Mouse (Mus musculus): ENCODE measurements around the gene Hoxd12. TPM values are rescaled to one million over a fixed set of nuclear protein-coding genes. Genes with fewer than 3 reads are reported as not detected.

Gene Hoxd12
- total RNA-seq, 1 experiment from 2014 or later: not detected

DNA sequence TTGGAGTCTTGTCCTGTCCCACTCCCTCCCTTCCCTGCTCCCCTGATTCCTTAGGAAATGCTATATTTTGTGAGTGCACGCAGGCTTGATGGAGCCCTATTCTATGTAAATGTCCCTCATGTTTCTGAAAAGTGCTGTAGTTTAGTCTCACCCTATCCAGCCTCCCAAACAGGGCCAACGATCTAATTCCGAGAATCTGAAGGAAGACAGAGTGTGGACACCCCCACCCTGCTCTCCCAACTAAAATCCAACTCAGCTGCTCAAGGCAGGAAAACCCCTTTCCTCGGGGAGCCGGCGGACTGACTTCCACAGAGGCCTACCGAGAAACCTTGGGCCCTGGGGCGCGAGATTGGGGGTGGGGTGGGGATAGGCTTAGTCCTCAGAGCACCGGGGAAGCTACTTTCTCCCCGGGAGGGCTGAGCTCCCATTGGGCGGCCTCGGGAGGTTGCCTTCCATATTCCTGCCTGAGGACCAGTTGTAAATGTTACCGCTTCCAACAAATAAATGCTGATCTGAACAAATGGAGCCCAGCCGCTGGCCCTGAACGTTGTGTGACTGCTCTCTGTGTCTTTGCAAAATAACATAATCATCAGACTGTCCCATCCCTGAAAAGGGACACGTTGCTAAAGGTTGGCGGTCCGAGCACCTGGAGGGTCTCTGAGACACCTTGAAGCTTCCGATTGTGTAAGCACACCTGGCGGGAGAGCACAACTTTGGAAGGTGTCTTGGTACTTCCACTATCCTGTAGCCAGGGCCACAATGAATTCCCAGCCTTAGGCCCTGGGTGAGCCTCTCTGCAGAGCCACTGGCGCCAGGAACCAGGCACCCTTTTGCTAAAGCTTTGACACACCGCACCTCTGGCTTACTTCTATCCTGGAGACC, 25.1 kb downstream of the Hoxd12 start:
- ATAC-seq (replicated peaks in 1 of 2; ENCODE audit: insufficient read depth in 1 of 2, low FRiP score in 2 of 2, low TSS enrichment in 1 of 2, low read depth in 1 of 2, poor library complexity in 2 of 2, severe bottlenecking in 2 of 2): no peak

DNA sequence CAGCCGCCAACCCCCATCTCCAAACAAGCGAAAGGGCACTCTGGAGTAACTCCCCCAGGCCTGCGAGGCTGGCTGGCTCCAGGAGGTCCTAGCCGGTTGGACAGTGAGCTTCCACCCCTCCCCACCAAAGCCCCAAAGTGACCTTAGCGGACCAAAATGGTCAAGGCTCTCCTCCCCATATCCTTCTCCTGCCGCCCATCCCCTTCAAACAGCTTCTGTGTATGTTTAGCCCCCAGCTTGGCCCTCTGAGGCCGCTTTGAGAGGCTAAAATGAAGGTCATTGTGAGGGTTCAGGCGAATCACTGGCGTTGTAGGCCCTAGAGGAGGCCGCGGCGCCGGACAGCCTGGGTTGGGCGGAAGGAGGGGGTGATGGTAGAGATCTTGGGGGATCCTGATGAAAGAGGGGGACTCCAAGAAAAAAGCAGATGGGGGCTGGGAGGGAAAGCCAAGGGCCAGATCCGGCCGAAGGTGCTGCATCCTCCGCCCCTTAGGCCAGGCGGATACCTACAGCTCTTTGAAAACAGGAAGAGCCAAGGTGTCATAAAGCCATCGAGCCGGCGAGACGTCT, 25.8 kb downstream of the Hoxd12 start:
- ATAC-seq (replicated peaks in 1 of 2; ENCODE audit: insufficient read depth in 1 of 2, low FRiP score in 2 of 2, low TSS enrichment in 1 of 2, low read depth in 1 of 2, poor library complexity in 2 of 2, severe bottlenecking in 2 of 2): no peak

DNA sequence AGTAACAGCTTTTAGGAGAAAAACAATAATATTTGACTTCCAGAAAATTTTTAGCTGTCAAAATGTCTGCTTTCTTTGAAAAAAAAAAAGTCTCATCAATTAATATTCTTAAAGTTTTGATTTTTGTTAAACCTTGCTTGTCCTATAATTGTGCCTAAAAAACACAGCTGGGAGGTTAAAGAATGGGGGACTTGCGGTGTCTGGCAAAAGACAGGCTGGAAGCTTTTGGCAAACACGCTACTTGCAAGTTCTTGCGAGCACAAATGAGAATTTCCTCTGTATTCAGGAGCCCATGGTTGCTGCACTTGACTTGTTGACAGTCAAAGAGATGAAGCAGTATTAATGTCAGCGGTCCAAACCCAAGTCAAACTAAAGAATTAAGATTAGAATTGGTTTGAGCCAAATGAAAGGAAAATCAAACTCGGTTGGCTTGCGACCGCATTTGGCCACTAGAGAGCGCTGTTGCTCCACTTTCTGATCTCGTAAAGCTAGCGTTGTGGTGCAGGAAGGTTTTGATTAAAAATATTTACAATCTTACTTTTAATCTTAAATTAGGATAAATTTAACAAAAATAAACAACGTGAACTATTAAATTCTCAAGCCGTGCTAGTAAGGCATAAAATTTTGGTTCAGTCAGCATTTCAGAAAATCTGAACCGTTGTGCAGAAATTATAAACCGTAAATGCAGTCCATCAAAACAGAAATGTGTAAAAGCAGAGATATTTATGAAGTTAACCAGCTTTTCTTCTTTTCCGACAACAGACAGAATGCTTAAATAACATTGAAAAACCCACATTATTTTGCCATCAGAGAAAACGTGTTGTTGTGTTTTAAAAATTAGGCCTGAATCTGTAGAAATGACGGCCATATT, 27.4 kb downstream of the Hoxd12 start:
- peak in 1 of 2 experiments; percentile 43; a peak in 1 of 4 replicates for ATAC-seq (replicated peaks in 1 of 2; ENCODE audit: insufficient read depth in 1 of 2, low FRiP score in 2 of 2, low TSS enrichment in 1 of 2, low read depth in 1 of 2, poor library complexity in 2 of 2, severe bottlenecking in 2 of 2)

DNA sequence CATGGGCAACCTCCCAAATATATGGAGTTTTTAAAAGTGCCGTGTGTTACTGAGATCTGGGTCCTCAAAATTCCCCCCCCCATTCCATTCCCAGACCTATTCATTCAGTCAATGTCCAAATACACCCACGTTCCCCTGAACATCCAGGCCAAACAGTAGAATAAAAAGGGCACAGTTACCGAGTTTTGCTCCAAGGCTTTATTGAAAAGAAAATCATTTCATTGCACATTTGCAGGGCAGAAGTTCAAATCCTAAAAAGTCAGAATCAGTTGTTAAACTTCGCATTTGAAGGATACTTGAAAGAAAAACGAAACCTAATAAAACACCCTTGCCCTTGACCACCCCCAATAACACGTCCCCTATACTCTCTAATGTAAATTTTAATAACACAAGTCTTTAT, 28.0 kb downstream of the Hoxd12 start:
- ATAC-seq (replicated peaks in 1 of 2; ENCODE audit: insufficient read depth in 1 of 2, low FRiP score in 2 of 2, low TSS enrichment in 1 of 2, low read depth in 1 of 2, poor library complexity in 2 of 2, severe bottlenecking in 2 of 2): no peak

DNA sequence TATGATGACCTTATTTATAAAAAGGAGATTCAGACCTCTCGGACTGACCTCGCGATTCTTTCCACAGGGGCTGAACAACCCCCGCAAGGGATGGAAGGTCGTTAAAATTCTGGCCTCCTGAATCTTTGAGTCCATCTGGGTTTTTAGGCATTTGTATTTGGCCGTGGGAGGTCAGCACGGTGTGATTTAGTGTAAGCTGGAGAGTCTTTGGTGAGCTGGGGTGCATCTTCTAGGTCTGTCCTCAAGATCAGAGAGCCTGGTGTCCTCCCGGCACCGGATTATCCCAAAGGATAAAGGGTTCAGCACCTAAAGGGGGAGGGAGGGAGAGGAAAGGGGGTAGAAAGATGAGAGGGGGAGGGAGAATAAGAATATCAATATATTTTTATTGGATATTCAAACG, 28.5 kb downstream of the Hoxd12 start:
- ATAC-seq (replicated peaks in 1 of 2; ENCODE audit: insufficient read depth in 1 of 2, low FRiP score in 2 of 2, low TSS enrichment in 1 of 2, low read depth in 1 of 2, poor library complexity in 2 of 2, severe bottlenecking in 2 of 2): no peak

DNA sequence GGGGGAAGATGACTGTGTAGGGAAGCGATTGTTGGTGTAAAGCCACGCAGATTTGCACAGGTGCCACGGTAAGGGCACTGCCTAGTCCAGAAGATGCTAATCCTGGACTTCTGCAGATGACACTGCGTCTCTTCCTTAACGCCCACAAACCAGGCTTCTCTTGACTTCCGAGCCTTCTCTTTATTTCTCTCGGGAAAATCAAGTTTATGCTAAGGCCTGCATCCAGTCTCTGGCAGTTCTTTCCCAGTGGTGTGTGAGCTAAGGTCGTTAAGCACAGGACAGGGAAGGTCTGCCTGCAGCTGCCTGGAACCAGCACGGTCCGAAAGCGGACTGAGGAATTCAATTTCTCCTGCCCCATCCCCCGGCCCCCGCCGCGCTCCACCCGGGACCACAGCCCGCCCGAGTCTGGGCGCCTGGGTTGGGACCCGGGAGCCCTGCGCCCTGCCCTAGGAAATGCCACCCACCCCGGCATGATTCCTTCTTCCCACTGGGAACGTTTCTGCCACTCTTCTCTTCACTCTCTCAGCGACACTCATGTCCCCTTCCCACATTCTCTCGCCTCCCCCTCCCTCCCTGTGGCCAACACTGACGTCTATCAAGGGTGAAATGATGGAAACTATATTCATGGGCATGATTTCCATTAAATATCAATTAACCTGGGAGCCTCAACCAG, 29.0 kb downstream of the Hoxd12 start:
- ATAC-seq (replicated peaks in 1 of 2; ENCODE audit: insufficient read depth in 1 of 2, low FRiP score in 2 of 2, low TSS enrichment in 1 of 2, low read depth in 1 of 2, poor library complexity in 2 of 2, severe bottlenecking in 2 of 2): no peak

DNA sequence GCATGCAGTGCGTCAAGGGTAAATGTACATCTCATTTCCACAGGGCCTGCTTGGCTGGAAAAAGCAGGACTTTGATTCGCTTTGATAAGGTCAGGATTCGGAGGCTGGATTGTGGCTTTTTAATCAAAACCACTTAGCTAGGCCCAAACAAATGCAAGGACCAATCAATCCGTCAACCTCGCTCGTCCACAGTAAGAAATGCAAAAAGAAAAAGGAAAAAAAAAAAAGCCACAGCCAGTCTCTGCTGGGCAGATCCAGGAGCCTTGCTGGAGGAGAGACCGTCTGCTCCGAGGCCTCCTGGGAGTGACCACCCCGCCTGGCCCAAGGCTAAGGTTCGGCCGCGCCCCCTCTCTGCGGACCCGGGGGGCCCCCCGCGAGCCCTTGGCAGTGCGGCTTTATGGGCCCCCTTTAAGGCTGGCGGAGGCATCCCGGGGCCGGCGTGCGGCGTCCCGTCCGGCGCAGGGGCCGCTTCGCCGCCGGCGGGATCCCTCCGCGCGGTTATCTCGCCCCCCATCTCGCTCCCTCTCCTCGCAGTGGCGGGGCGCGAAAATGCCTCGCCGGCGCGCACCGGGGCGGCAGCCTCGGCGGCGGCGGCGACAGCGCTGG, 29.7 kb downstream of the Hoxd12 start, which contains the start of gene Hoxd8:
TSS of gene Hoxd8 (plus strand) at position 223 of the 606 bp plus-strand sequence.
- ATAC-seq (replicated peaks in 1 of 2; ENCODE audit: insufficient read depth in 1 of 2, low FRiP score in 2 of 2, low TSS enrichment in 1 of 2, low read depth in 1 of 2, poor library complexity in 2 of 2, severe bottlenecking in 2 of 2): no peak

DNA sequence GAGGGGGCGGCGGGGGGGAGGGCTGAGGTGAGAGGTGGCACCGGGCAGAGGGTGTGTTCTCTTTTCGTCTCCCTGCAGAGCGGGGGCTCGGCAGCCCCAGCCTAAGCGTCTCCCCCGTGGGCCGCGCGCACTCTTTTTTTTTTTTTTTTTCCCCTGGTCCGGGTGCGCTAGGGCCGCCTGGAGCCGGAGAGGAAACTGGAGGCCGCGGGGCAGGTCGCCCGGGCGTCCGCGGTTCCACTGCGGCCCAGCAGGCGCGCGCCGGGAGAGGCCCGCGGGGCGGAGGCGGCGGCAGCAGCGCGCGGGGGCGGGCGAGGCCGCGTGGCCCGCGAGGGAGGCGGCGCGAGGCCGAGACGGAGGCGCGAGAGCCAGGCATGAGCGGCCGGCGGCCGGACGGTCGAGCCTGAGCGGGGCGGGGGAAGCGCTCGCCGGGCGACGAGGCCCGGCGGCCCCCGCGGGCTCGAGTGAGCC, 30.2 kb downstream of the Hoxd12 start:
- ATAC-seq (replicated peaks in 1 of 2; ENCODE audit: insufficient read depth in 1 of 2, low FRiP score in 2 of 2, low TSS enrichment in 1 of 2, low read depth in 1 of 2, poor library complexity in 2 of 2, severe bottlenecking in 2 of 2): no peak

DNA sequence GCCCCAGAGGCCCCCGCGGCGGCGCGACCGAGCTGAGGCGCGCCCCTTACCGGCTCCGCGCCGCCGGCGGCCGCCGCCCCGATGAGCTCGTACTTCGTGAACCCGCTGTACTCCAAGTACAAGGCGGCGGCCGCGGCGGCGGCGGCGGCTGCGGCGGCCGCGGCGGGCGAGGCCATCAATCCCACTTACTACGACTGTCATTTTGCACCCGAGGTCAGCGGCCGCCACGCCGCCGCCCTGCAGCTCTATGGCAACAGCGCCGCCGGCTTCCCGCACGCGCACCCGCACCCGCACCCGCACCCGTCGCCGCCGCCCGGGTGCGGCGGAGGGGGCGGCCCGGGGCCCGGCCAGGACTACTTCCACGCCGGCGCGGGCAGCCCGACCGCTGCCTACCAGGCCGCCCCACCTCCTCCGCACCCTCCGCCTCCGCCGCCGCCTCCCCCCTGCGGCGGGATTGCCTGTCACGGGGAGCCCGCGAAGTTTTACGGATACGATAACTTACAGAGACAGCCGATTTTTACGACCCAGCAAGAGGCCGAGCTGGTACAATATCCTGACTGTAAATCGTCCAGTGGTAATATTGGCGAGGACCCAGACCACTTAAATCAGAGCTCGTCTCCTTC, 30.8 kb downstream of the Hoxd12 start:
- ATAC-seq (replicated peaks in 1 of 2; ENCODE audit: insufficient read depth in 1 of 2, low FRiP score in 2 of 2, low TSS enrichment in 1 of 2, low read depth in 1 of 2, poor library complexity in 2 of 2, severe bottlenecking in 2 of 2): no peak

DNA sequence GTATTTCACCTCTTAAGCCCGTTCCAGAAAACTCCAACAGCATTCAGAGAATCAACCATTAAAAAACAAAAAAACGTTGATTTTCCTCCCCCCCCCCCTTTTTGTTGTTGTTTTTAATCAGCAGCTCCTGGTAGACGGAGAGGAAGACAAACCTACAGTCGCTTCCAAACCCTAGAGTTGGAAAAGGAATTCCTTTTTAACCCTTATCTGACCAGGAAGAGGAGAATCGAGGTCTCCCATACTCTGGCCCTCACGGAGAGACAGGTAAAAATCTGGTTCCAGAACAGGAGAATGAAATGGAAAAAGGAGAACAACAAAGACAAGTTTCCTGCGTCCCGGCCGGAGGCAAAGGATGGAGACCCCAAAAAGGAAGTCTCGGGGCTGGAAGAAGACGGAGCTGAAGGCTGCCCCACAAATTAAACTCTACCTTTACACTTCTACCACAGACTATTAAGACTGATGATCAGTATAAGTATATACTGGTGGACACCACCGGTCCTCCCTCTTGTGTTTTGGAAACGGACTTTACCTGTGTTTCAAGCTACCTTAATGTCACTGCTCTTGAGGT, 31.7 kb downstream of the Hoxd12 start:
- no peak for ATAC-seq (replicated peaks in 1 of 2; ENCODE audit: insufficient read depth in 1 of 2, low FRiP score in 2 of 2, low TSS enrichment in 1 of 2, low read depth in 1 of 2, poor library complexity in 2 of 2, severe bottlenecking in 2 of 2)

DNA sequence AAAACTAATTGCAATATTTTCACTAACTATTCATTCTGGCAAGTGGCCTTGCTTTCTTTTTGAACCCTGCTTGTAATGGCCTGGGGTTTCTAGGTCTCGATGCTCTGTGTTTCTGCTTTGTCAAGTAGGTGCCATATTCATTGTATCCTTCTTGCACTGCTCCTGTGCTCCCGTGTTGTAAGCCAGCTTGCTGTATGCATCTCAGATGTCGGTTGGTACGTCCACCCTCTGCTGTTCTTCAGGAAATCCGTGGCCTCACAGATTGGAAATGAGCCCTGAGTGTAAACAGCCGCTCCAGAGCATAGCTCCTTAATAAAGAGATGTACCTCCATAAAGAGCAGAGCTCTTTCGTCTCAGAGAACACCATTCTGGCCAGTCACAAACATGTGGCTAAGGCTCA, 32.8 kb downstream of the Hoxd12 start:
- no peak for ATAC-seq (replicated peaks in 1 of 2; ENCODE audit: insufficient read depth in 1 of 2, low FRiP score in 2 of 2, low TSS enrichment in 1 of 2, low read depth in 1 of 2, poor library complexity in 2 of 2, severe bottlenecking in 2 of 2)

DNA sequence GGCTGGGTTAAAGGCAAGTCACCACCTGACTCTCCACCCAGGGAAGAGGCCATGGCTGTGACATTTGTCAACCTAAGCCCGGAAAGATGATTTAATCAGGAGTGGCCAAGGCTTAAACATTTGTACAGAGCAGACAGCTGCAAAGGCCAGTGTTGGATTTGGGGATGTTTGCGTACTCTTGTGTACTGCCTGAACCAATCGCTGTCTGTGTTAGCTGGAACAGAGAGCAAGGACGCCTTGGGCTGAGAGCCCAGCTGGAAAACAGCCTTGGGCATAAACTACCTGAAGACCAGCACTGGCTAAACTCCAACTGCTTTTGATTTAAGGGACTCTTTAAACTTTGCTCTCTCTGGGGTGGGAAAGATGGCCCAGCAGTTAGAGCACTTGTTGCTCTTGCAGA, 33.9 kb downstream of the Hoxd12 start:
- no peak for ATAC-seq (replicated peaks in 1 of 2; ENCODE audit: insufficient read depth in 1 of 2, low FRiP score in 2 of 2, low TSS enrichment in 1 of 2, low read depth in 1 of 2, poor library complexity in 2 of 2, severe bottlenecking in 2 of 2)

DNA sequence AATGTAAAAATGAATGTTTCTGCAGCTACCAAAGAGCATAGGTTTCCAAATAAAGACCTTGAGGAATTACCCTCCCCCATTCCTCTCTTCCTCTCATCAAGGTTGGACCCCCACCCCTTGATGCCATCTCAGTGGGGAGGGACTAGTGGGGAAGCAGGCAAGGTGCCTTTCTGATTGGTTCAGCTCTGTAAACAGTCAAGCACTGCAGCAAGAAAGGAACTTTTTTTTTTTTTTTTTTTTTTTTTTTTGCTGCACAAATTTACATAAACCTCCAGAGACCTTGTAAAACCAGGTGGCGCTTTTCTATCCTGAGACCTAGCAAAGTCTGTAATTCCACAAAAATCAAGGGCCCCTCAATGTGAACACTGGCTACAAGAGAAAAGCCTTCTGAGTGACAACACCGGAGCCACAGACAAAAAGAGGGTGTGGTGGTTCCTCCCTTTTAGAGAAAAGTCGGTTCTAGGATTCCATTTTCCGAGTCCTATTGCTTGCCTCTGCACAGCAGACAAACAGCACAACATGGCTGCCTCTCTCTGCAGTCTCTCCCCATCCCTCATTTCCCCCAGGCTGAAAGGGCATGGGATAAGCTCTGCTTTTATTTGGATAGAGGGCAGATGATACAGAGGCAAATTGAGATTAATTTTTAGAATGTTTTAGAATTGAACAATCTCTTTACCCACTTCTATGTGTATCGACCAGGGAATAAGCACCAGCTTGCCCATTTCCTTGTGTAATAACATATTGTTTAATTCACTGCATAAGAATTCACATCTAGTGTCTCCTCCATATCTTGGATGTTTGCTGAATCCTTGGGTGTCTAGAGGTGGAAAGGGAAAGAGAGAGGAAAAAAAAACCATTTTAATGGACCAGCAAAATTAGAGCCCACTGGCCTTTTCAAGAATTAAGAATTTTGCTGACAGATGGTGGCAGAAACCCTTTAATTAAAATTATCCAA, 34.9 kb downstream of the Hoxd12 start:
- no peak; a peak in 1 of 4 replicates for ATAC-seq (replicated peaks in 1 of 2; ENCODE audit: insufficient read depth in 1 of 2, low FRiP score in 2 of 2, low TSS enrichment in 1 of 2, low read depth in 1 of 2, poor library complexity in 2 of 2, severe bottlenecking in 2 of 2)

DNA sequence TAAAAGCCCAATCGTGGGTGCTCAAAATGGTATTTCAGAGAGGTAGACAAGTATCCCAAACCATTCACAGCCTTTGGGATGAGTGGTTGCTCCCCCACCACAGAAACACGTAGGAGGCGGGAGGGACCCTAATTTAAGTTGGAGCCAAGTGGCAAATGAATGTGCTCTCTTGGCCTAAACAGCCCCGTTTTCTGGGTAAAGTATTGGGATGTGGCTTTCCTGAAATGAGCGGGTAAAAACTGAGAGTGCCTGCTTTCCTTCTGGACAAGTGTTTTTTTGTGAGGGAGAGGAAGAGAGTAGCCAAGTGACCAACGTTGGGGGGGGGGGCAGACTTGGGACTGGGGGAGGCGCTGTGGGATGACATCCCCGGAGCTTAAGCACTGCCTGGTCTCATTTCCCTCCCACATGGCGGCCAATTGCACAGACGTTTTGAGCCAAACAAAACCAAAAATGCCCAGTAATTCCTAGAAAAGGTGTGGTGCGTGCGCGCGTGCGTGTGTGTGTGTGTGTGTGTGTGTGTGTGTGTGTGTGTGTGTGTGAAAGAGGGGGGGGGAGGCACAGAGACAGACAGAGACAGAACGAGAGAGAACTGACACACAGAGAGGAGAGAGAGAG, 36.2 kb downstream of the Hoxd12 start:
- ATAC-seq (replicated peaks in 1 of 2; ENCODE audit: insufficient read depth in 1 of 2, low FRiP score in 2 of 2, low TSS enrichment in 1 of 2, low read depth in 1 of 2, poor library complexity in 2 of 2, severe bottlenecking in 2 of 2): no peak
